ENCODE assay signal across 11 mouse cellular contexts in genomic region chr6:90713650-90714049, GRCm38 (mm10).
A peak's percentile ranks its signal among the peaks of the same experiment; 100 is the strongest.
DNase-seq lines count a peak whose midpoint lies in the region; ATAC-seq and TF ChIP-seq lines count a peak whose summit lies in the region.
"Had no signal": no experiment of that assay in that cellular context is flagged by ENCODE, and none has a peak within 500 bp of the region (broad histone marks: within the 10 kb centered on the region; RNA-seq: fewer than 3 reads in every experiment).

No protein-coding gene starts in this region.

- H3K4me2 ChIP-seq in neural tube, embryonic 12.5 days (replicated peaks), result no peak overlapping the region; the same call in 1 of the 2 replicates
- H3K4me2 ChIP-seq in liver, embryonic 16.5 days (ENCODE audit: low read depth, low read length), result 0 out of 2 replicates have a peak overlapping the region, but pooled peaks have one; percentile 4
- H3K4me2 ChIP-seq: embryonic facial prominence, embryonic 15.5 days had no signal

- H3K27ac ChIP-seq in gastrocnemius, adult 2 months, result peak overlapping the region; percentile 86
- H3K27ac ChIP-seq in neural tube, embryonic 12.5 days, result peak overlapping the region; percentile 20; the same call in 1 of the 2 replicates
- H3K27ac ChIP-seq in liver, embryonic 16.5 days (ENCODE audit: low read length), result peak overlapping the region; percentile 92
- no peak overlapping the region for H3K27ac ChIP-seq in cerebellum, adult 2 months (ENCODE audit: insufficient read depth, low read length)

- TF ChIP-seq CTCF in gastrocnemius, adult 2 months (IDR thresholded peaks at IDR 0.05), result no peak
- TF ChIP-seq CTCF in cerebellum, adult 2 months (IDR thresholded peaks at IDR 0.05; ENCODE audit: borderline replicate concordance, insufficient read depth, low read depth, low read length), result no peak

- no peak overlapping the region for H3K9ac ChIP-seq in neural tube, embryonic 12.5 days
- H3K9ac ChIP-seq in liver, embryonic 16.5 days (ENCODE audit: low read depth, low read length), result no peak overlapping the region
- H3K9ac ChIP-seq: embryonic facial prominence, embryonic 15.5 days had no signal

- no peak for ATAC-seq in neural tube, embryonic 12.5 days (ENCODE audit: low FRiP score, low read depth)
- ATAC-seq in liver, embryonic 16.5 days (ENCODE audit: low read depth), result no peak
- ATAC-seq: Patski had no signal

- no peaks in the 10 kb centered on the region for H3K9me3 ChIP-seq in neural tube, embryonic 12.5 days
- no peaks in the 10 kb centered on the region for H3K9me3 ChIP-seq in liver, embryonic 16.5 days (replicated peaks; ENCODE audit: control insufficient read depth, low read length)
- H3K9me3 ChIP-seq: embryonic facial prominence, embryonic 15.5 days had no signal

- H3K27me3 ChIP-seq in neural tube, embryonic 12.5 days (replicated peaks), result no peaks in the 10 kb centered on the region
- no peaks in the 10 kb centered on the region for H3K27me3 ChIP-seq in liver, embryonic 16.5 days (ENCODE audit: control insufficient read depth, insufficient read depth, low read depth, low read length)
- H3K27me3 ChIP-seq in cerebellum, adult 2 months (ENCODE audit: control insufficient read depth, insufficient read depth, low read length), result no peaks in the 10 kb centered on the region
- H3K27me3 ChIP-seq: embryonic facial prominence, embryonic 15.5 days; Patski had no signal

- no peak for DNase-seq in gastrocnemius, adult 2 months
- DNase-seq in gastrocnemius, postnatal 36 days, result no peak
- DNase-seq in neural tube, embryonic 10.5 days (ENCODE audit: extremely low spot score, low spot score), result no peak
- no peak for DNase-seq in cerebellum, adult 2 months
- no peak for DNase-seq in layer of hippocampus, adult 9-10 months (ENCODE audit: low spot score)
- no peak for DNase-seq in left cerebral cortex, adult 9 months (ENCODE audit: low spot score in 2 of 2)
- DNase-seq: right cerebral cortex, postnatal 4 days had no signal

- H3K4me3 ChIP-seq in gastrocnemius, adult 2 months, result no peak overlapping the region
- no peak overlapping the region for H3K4me3 ChIP-seq in neural tube, embryonic 12.5 days
- H3K4me3 ChIP-seq in liver, embryonic 16.5 days (ENCODE audit: low read depth, low read length), result no peak overlapping the region
- no peak overlapping the region for H3K4me3 ChIP-seq in cerebellum, adult 2 months (replicated peaks; ENCODE audit: insufficient read depth, low read depth, low read length)
- H3K4me3 ChIP-seq: embryonic facial prominence, embryonic 15.5 days had no signal

- intact Hi-C loops in gastrocnemius, adult 2 months (cut with DNase I), result no loop called here
- intact Hi-C loops in gastrocnemius, postnatal 36 days (cut with DNase I), result no loop called here

- WGBS in neural tube, embryonic 12.5 days, result 61% methylated on average over 3 of the region's 3 CpGs
- 46% methylated on average over 3 of the region's 3 CpGs for WGBS in liver, embryonic 16.5 days (ENCODE audit: insufficient replicate concordance)
- WGBS in cerebellum, adult 2 months, result 39% methylated on average over 3 of the region's 3 CpGs

- peaks cover 75% of the 10 kb centered on the region for H3K4me1 ChIP-seq in neural tube, embryonic 12.5 days
- peaks cover 73% of the 10 kb centered on the region for H3K4me1 ChIP-seq in liver, embryonic 16.5 days (ENCODE audit: control insufficient read depth, low read depth, low read length)
- H3K4me1 ChIP-seq in cerebellum, adult 2 months (ENCODE audit: control insufficient read depth, insufficient read depth, low read length), result peaks cover 56% of the 10 kb centered on the region

- TF ChIP-seq POLR2A in cerebellum, adult 2 months (IDR thresholded peaks at IDR 0.05; ENCODE audit: borderline replicate concordance, insufficient read depth, low read length), result no peak

- H3K36me3 ChIP-seq in neural tube, embryonic 12.5 days, result no peaks in the 10 kb centered on the region
- H3K36me3 ChIP-seq in liver, embryonic 16.5 days (ENCODE audit: control insufficient read depth, insufficient read depth), result no peaks in the 10 kb centered on the region
